Mouse (Mus musculus) midbrain, embryonic 10.5 days (tissue): ENCODE measurements around the gene Map2k1. TPM values are rescaled to one million over a fixed set of nuclear protein-coding genes. Genes with fewer than 3 reads are reported as not detected.
"Not testable (repeated sequence)": the region's sequence is repeated elsewhere in the genome, so short reads cannot be mapped to it uniquely, and the experiment has no call there.

ENCODE experiments used
- DNase-seq: peaks from one replicate; pipeline ENCODE4 v3.0.0-alpha.2; 2017; ENCODE audit warnings: low spot score
- H3K27ac ChIP-seq: fragments of 300-500 bp; sonication (generic); replicated peaks from 2 replicates; pipeline ENCODE4 v1.5.1; 2016; ENCODE audit warnings: mild to moderate bottlenecking
- H3K27me3 ChIP-seq: fragments of 300-500 bp; sonication (generic); 2 replicates; pipeline ENCODE4 v1.6.1; 2016; ENCODE audit warnings: low read depth, mild to moderate bottlenecking; ENCODE audit not compliant: poor library complexity, severe bottlenecking
- H3K36me3 ChIP-seq: fragments of 300-500 bp; sonication (generic); 2 replicates; pipeline ENCODE4 v1.6.1; 2016; ENCODE audit warnings: mild to moderate bottlenecking, moderate library complexity
- H3K4me1 ChIP-seq: fragments of 300-500 bp; sonication (generic); 2 replicates; pipeline ENCODE4 v1.6.1; 2016
- H3K4me3 ChIP-seq: fragments of 300-500 bp; sonication (generic); 2 replicates; pipeline ENCODE4 v1.5.1; 2016; ENCODE audit warnings: mild to moderate bottlenecking, moderate library complexity
- H3K9me3 ChIP-seq: fragments of 300-500 bp; sonication (generic); replicated peaks from 2 replicates; pipeline ENCODE4 v1.6.1; 2016; ENCODE audit warnings: mild to moderate bottlenecking
- WGBS: fragments of 180-500 bp; shearing (Covaris S2); methylation state at CpG from one replicate; pipeline ENCODE4 v1.1.7; 2016; 5-methylcytosine and 5-hydroxymethylcytosine counted together
- polyA plus RNA-seq: library from polyadenylated mRNA; unstranded; fragments of >200 nt; fragmentation: Nextera tagmentation; extraction: Ambion mirVana; gene quantifications from 2 replicates; pipeline ENCODE4 v1.2.1, GENCODE M21; 2016

Gene Map2k1
- 75.9 and 86.7 TPM in 2 replicates for polyA plus RNA-seq

DNA sequence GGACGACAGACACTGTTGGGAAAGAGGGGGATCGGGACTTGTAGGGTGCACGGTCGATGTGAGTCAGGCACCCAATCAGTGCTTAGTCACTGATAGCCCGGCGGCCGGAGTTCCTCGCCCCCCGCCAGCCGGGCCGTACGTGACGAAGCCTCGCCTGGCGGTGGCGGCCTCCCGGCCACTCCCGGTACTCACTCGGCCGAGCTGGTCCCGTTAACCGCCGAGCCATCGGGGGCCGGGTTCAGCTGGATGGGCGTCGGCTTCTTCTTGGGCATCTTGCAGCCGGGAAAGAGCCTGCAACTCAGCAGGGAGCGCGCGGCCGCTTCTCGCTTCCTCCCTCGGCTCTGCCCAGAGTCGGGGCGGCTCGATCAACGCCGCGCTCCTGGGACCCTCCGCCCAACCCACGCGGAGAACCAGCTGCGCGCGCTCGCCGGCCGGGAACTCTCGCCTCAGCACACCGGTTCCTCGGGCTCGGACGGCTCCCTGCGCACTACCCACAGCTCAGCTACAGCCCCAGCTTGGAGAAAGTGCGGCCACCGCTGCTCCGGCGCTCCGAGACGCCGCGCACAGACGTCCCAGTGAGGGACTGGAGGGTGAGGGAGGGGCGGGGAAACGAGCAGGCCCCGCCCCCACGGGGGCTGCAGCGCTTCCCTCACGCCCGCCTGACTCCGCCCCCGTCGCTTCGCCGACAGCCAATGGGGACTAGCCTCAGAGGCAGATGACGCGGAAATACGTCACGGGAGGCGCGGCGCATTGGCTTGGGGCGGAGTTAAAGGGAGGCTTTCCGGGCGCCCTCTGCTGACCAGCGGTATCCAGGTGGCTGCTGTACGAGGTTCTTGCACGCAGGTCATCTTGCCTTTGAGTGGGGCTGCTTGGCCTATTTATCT is at the start of gene Map2k1:
Gene Map2k1, minus strand, starts transcription at position 611 of the 884 bp plus-strand sequence.
- H3K27ac ChIP-seq, result peak within 1 kb of the TSS; percentile 94
- peaks cover 14% of the 10 kb centered on the region for H3K36me3 ChIP-seq
- H3K9me3 ChIP-seq, result no peaks in the 10 kb centered on the region
- peaks cover 33% of the 10 kb centered on the region for H3K4me1 ChIP-seq
- DNase-seq, result peak; percentile 100
- under 1% methylated on average over 89 of the region's 89 CpGs for WGBS
- H3K4me3 ChIP-seq, result peak within 1 kb of the TSS; percentile 95
- H3K27me3 ChIP-seq, result no peaks in the 10 kb centered on the region

DNA sequence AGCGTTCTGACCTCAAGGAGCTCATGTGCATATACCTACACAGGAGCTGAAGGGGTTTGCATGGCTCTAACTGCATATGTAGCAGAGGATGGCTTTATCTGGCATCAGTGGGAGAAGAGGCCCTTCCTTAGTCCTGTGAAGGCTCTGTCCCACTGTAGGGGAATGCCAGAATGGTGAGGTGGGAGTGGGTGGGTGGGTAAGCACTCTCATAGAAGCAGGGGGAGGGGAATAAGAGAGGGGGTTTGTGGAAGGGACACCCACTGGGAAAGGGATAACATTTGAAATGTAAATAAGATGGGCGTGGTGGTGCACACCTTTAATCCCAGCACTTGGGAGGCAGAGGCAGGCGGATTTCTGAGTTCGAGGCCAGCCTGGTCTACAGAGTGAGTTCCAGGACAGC is 49.7 kb upstream of the Map2k1 start:
- not testable (repeated sequence) for H3K9me3 ChIP-seq, H3K27me3 ChIP-seq, DNase-seq, H3K4me1 ChIP-seq, H3K4me3 ChIP-seq, H3K27ac ChIP-seq
- peaks cover 99% of the 10 kb centered on the region for H3K36me3 ChIP-seq
- WGBS, result 91% methylated on average over 4 of the region's 4 CpGs

DNA sequence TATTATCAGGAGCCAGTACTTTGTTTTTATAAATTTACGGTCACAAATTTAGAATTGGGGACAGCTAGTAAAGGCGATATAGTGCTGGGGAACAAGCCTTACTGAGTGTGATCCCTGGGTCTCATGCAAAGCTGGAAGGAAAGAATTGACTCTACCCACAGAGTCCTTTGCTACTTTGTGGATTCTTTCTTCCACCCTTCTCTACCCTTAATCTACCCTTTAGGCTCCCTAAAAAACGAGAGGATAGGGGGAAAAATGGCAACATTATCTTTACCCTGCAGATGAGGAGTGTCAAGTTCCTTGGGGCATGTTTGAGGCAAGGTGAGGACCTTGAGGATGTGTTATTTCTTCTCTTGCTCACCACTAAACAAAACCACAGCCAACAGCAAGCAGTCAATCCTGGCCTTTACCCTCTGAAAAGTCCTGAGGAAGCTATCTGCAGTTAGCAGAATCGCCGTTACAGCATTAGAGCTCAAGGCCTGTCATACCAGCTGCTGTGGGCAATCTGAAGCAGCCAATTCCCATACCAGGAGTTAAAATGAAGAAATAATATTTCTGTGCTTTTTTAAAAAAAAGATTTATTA is 29.1 kb upstream of the Map2k1 start:
- H3K9me3 ChIP-seq, result no peaks in the 10 kb centered on the region
- H3K36me3 ChIP-seq, result peaks cover 34% of the 10 kb centered on the region
- no peaks in the 10 kb centered on the region for H3K27me3 ChIP-seq
- H3K27ac ChIP-seq, result peak overlapping the region; percentile 96
- peaks cover 10% of the 10 kb centered on the region for H3K4me1 ChIP-seq
- no peak for DNase-seq
- 81% methylated on average over 5 of the region's 5 CpGs for WGBS
- H3K4me3 ChIP-seq, result peak overlapping the region; percentile 74

DNA sequence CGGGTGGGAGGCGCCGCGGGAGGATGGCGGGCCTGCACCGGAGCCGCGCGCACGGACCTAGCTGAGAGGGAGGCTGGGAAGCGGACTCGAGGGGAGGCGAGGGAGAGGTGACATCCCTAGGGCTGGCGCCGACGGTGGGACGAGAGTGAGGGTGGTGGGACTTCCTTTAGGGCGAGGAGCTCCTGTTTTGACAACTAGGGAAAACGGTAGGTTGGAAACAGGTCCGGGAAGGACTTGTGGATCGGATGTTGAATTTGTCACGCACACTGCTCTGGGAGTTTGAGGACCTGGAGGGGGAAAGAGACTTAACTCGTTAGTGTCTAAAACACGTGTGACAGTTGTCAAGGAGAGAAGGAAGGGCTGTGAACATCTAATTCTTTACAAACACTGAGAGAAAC is 28.3 kb upstream of the Map2k1 start:
- WGBS, result under 1% methylated on average over 24 of the region's 24 CpGs

DNA sequence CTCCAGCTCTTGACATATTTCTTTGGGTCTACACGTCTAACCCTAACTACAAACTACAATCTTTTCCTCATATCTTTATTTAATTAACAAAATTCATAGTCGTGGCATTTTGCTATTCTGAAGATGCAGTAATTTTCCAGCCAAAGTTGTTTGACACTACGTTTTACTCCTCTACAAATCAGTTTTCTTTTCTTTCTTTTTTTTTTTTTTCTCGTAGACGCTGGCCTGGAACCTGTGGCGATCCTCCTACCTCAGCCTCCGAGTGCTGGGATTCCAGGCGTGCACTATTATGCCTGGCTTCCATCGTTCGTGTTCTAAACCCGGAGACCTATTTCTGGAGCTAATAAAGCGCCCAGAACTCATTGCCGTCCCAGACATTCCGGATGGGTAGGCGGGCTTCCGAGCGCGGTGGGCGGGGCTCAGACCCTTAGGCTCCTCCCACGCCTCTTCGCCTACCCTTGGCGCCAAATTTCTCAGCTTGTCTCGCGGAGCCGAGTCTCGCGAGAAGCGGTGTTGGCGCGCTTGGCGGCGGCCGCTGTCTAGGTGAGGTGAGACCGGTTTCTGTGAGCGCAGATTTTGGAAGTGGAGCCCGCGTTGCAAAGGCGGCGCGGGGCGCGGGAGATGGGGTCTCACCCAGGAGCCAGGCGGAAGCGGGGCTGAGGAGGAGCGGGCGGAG is 27.8 kb upstream of the Map2k1 start, which contains the start of gene Tipin:
Gene Tipin, plus strand, starts transcription at position 477 of the 676 bp plus-strand sequence.
- Histone ChIP-seq H3K4me1 (peaks cover 10% of the 10 kb centered on the region), H3K27me3 (no peaks in the 10 kb centered on the region), H3K9me3 (no peaks in the 10 kb centered on the region), H3K4me3 (peak within 1 kb of the TSS; percentile 74), H3K36me3 (peaks cover 24% of the 10 kb centered on the region), H3K27ac (peak within 1 kb of the TSS; percentile 96)
- WGBS, result 3% methylated on average over 46 of the region's 46 CpGs
- peak; percentile 96 for DNase-seq

More for the DNA sequence above, 28.3 kb upstream of the Map2k1 start:
- DNase-seq, result no peak
- Histone ChIP-seq H3K27ac (peak overlapping the region; percentile 96), H3K36me3 (peaks cover 27% of the 10 kb centered on the region), H3K9me3 (no peaks in the 10 kb centered on the region), H3K4me3 (peak overlapping the region; percentile 74), H3K27me3 (no peaks in the 10 kb centered on the region), H3K4me1 (peaks cover 10% of the 10 kb centered on the region)

DNA sequence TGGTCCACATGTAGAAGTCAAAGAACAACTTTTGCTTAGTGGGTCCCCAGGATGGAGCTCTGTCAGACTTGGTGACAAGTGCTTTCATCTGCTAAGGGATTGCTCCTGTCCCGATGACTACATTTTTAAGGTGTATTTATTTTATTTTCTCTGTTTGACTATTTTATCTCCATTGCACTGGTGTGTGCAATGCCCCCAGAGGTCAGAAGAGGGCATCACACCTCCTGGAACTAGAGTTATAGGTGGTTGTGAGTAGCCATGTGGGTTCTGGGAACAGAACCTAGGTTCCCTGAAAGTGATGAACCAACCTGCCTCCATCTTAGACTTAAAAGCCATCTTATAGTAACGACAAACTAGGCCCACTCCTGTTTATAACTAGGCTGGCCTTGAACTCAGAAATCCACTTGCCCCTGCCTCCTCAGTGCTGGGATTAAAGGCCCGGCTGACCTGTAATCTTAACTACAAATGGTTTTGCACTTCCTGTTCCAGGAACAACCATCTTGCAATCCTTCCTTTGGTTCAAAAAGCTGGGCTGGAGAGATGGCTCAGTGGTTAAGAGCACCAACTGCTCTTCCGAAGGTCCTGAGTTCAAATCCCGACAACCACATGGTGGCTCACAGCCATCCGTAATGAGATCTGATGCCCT is 25.4 kb upstream of the Map2k1 start:
- Histone ChIP-seq H3K4me1 (peaks cover 10% of the 10 kb centered on the region), H3K9me3 (no peaks in the 10 kb centered on the region), H3K27me3 (no peaks in the 10 kb centered on the region), H3K4me3 (no peak overlapping the region), H3K36me3 (peaks cover 6% of the 10 kb centered on the region), H3K27ac (no peak overlapping the region)
- no peak for DNase-seq
- WGBS, result 94% methylated on average over 6 of the region's 6 CpGs

DNA sequence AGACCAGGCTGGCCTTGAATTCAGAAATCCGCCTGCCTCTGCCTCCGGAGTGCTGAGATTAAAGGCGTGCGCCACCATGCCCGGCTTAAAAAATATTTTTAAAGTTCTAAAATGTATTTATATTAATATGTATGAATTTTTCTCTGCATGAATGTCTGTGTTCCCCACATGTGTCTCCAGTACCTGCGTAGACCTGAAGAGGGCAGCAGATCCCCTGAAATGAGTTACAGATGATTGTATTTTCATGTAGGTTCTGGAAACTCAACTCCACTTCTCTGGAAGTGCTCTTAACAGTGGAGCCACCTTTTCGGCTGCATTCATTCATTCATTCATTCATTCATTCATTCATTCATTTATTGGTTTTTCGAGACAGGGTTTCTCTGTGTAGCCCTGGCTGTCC is 24.3 kb upstream of the Map2k1 start:
- Histone ChIP-seq H3K27ac (no peak overlapping the region), H3K4me3 (no peak overlapping the region), H3K4me1 (peaks cover 9% of the 10 kb centered on the region), H3K36me3 (no peaks in the 10 kb centered on the region), H3K27me3 (no peaks in the 10 kb centered on the region), H3K9me3 (no peaks in the 10 kb centered on the region)
- peak; percentile 56 for DNase-seq
- WGBS, result 69% methylated on average over 8 of the region's 8 CpGs

DNA sequence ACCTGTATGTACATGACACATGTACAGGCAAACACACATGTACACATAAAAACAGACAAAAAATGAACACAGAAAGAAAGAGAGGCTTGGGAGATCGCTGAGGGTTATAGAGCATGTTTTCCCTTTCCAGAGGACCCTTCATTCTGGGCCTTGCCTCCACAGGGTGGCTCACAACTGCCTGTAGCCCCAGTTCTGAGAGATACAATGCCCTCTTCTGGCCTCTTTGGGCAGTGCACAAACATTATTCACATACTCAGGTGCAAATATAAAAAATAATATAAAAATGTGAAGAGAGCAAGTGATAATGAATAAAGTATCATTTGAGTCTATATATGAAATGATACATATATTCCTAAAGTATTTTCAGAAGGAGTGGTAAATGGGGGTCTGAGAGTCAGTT is 21.5 kb upstream of the Map2k1 start:
- Histone ChIP-seq H3K4me3 (no peak overlapping the region), H3K9me3 (no peaks in the 10 kb centered on the region), H3K36me3 (no peaks in the 10 kb centered on the region), H3K4me1 (no peaks in the 10 kb centered on the region), H3K27me3 (no peaks in the 10 kb centered on the region), H3K27ac (no peak overlapping the region)
- no peak for DNase-seq
- 73% methylated on average over 1 of the region's 1 CpGs for WGBS

DNA sequence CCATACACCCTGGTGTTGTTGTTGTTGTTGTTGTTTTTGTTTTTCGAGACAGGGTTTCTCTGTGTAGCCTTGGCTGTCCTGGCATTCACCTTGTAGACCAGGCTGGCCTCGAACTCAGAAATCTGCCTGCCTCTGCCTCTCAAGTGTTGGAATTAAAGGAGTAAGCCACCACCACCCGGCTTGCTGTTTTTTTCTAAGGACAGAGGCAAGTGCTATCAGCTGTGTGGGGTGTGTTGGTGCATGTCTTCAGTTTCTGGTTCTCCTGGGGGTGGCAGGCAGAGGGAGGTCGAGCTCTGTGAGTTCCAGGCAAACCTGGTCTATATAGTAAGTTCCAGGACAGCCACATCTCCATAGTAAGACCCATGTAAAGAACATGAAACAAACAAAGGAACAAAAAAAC is 20.9 kb upstream of the Map2k1 start:
- no peaks in the 10 kb centered on the region for H3K36me3 ChIP-seq
- no peaks in the 10 kb centered on the region for H3K9me3 ChIP-seq
- 76% methylated on average over 4 of the region's 4 CpGs for WGBS
- DNase-seq, result no peak
- H3K4me1 ChIP-seq, result no peaks in the 10 kb centered on the region
- no peaks in the 10 kb centered on the region for H3K27me3 ChIP-seq
- no peak overlapping the region for H3K27ac ChIP-seq
- H3K4me3 ChIP-seq, result no peak overlapping the region

DNA sequence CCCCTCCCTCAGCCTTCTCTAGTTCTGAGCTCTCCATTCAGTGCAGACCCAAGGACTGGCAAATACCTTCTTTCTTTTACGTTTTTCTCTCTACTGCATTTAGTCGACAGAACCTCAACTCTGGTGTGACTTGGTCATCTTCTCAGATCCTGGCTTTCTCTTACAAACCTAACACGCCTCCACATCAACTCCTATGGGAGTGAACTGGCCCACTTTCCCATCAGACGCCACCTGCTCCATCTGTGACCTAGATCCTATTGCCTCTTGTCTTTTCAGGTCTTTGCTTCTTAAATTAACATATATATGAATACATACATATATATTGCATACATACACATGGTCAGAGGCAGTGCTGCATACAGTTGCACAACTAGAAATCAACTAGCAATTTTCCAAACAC is 20.3 kb upstream of the Map2k1 start:
- H3K4me3 ChIP-seq, result no peak overlapping the region
- no peaks in the 10 kb centered on the region for H3K4me1 ChIP-seq
- H3K27ac ChIP-seq, result no peak overlapping the region
- DNase-seq, result no peak
- no peaks in the 10 kb centered on the region for H3K36me3 ChIP-seq
- WGBS, result 80% methylated on average over 4 of the region's 4 CpGs
- H3K9me3 ChIP-seq, result no peaks in the 10 kb centered on the region
- H3K27me3 ChIP-seq, result no peaks in the 10 kb centered on the region

DNA sequence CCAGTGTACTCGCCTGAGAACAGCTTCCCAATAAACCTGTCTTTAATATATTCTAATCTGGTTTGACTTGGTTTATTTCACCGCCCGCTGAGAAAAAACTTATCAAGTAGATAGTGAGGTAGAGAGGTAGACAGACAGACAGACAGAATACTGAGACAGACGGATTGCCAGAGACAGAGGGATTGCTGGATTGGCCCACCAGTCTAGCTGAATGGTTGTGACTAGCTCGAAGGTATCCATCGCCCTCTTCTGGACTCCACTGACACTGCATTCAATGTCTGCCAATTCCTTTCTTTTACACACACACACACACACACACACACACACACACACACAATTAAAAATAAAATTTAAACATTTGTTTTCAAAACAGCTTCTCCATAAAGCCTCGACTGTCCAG is 19.2 kb upstream of the Map2k1 start:
- 43% methylated on average over 7 of the region's 7 CpGs for WGBS
- Histone ChIP-seq H3K9me3 (no peaks in the 10 kb centered on the region), H3K4me1 (no peaks in the 10 kb centered on the region), H3K4me3 (no peak overlapping the region), H3K36me3 (no peaks in the 10 kb centered on the region), H3K27me3 (no peaks in the 10 kb centered on the region), H3K27ac (no peak overlapping the region)
- peak; percentile 38 for DNase-seq

DNA sequence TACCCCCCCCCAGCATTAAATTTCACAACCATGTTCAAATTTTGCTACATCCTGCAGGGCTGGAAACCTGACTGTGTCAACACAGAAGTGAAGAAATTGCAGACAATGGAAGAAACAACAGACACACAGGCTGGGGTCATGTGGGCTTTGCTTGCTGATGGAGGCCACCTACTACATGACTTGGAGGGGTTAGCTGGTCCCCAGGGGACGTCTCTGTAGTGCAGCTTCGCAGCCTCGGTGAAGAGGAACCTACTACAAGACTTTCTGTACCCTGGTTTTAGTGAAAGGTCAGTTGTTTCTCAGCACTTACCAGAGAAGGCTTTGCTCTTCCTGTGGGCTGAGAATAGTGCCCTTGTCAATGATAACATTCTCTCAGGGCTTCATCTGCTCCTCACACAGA is 17.8 kb upstream of the Map2k1 start:
- no peaks in the 10 kb centered on the region for H3K9me3 ChIP-seq
- no peaks in the 10 kb centered on the region for H3K4me1 ChIP-seq
- WGBS, result 72% methylated on average over 3 of the region's 3 CpGs
- no peak overlapping the region for H3K27ac ChIP-seq
- DNase-seq, result no peak
- no peaks in the 10 kb centered on the region for H3K36me3 ChIP-seq
- H3K27me3 ChIP-seq, result no peaks in the 10 kb centered on the region
- H3K4me3 ChIP-seq, result no peak overlapping the region
